Comparison of ENCODE assay signal across 10 mouse cellular contexts in genomic region chr9:56074863-56075262, GRCm38 (mm10). TPM values are rescaled to one million over a fixed set of nuclear protein-coding genes. Genes with fewer than 3 reads are reported as not detected.
DNase-seq lines count a peak whose midpoint lies in the region; ATAC-seq and TF ChIP-seq lines count a peak whose summit lies in the region.
"Had no signal": no experiment of that assay in that cellular context is flagged by ENCODE, and none has a peak within 500 bp of the region (broad histone marks: within the 10 kb centered on the region; RNA-seq: fewer than 3 reads in every experiment).

No protein-coding gene starts in this region.

- H3K4me2 ChIP-seq in lung, embryonic 15.5 days: no peak overlapping the region
- no peak overlapping the region for H3K4me2 ChIP-seq in midbrain, postnatal 0 days (ENCODE audit: low read depth, low read length, poor library complexity, severe bottlenecking)
- H3K4me2 ChIP-seq: embryonic facial prominence, embryonic 13.5 days had no signal

- H3K4me3 ChIP-seq in heart, embryonic 10.5 days: no peak overlapping the region
- no peak overlapping the region for H3K4me3 ChIP-seq in lung, embryonic 15.5 days
- H3K4me3 ChIP-seq in brown adipose tissue, adult 24 weeks (ENCODE audit: insufficient read depth, low read depth, low read length): no peak overlapping the region
- no peak overlapping the region for H3K4me3 ChIP-seq in midbrain, postnatal 0 days (ENCODE audit: low read depth, low read length)
- H3K4me3 ChIP-seq: embryonic facial prominence, embryonic 13.5 days; myocyte had no signal

- 0 out of 2 replicates have a peak, but pooled peaks have one; percentile 21 for ATAC-seq in lung, embryonic 15.5 days (ENCODE audit: borderline replicate concordance, extremely low read depth, low FRiP score, low TSS enrichment)
- peak; percentile 27; the same call in 1 of the 2 replicates for ATAC-seq in midbrain, postnatal 0 days (ENCODE audit: low FRiP score)
- ATAC-seq in erythroid progenitor cell, adult 5-6 weeks (replicated peaks; ENCODE audit: low FRiP score, poor library complexity, severe bottlenecking): no peak

- 77% methylated on average over 12 of the region's 12 CpGs for WGBS in heart, embryonic 10.5 days
- 79% methylated on average over 12 of the region's 12 CpGs for WGBS in lung, embryonic 15.5 days
- WGBS in midbrain, postnatal 0 days: 79% methylated on average over 12 of the region's 12 CpGs

- DNase-seq in heart, embryonic 10.5 days (ENCODE audit: low spot score): no peak
- DNase-seq in heart, postnatal 14 days: no peak
- DNase-seq in lung, postnatal 14 days: no peak
- DNase-seq in midbrain, postnatal 0 days (ENCODE audit: low spot score): no peak
- no peak for DNase-seq in left cerebral cortex, adult 8-10 months (ENCODE audit: low spot score in 2 of 2)

- H3K9ac ChIP-seq in lung, embryonic 15.5 days: no peak overlapping the region
- no peak overlapping the region for H3K9ac ChIP-seq in midbrain, postnatal 0 days (replicated peaks; ENCODE audit: low read length, poor library complexity, severe bottlenecking)
- H3K9ac ChIP-seq: embryonic facial prominence, embryonic 13.5 days had no signal

- H3K27ac ChIP-seq in heart, embryonic 10.5 days: peak overlapping the region; percentile 84; the same call in 1 of the 2 replicates
- H3K27ac ChIP-seq in lung, embryonic 15.5 days: no peak overlapping the region
- peak overlapping the region; percentile 88 for H3K27ac ChIP-seq in brown adipose tissue, adult 24 weeks (replicated peaks; ENCODE audit: low read depth, low read length)
- H3K27ac ChIP-seq in midbrain, postnatal 0 days (ENCODE audit: low read depth, low read length): no peak overlapping the region
- H3K27ac ChIP-seq: embryonic facial prominence, embryonic 13.5 days had no signal

- intact Hi-C loops in heart, postnatal 14 days (cut with DNase I): loop anchor here (2.0 kb wide), 1 partner anchor 44 kb away; no protein-coding TSS in a partner anchor

- no peaks in the 10 kb centered on the region for H3K9me3 ChIP-seq in heart, embryonic 10.5 days
- no peaks in the 10 kb centered on the region for H3K9me3 ChIP-seq in lung, embryonic 15.5 days
- no peaks in the 10 kb centered on the region for H3K9me3 ChIP-seq in midbrain, postnatal 0 days (ENCODE audit: low read length)
- H3K9me3 ChIP-seq: embryonic facial prominence, embryonic 13.5 days had no signal

- peaks cover 18% of the 10 kb centered on the region for H3K4me1 ChIP-seq in heart, embryonic 10.5 days
- H3K4me1 ChIP-seq in lung, embryonic 15.5 days: peaks cover 17% of the 10 kb centered on the region
- H3K4me1 ChIP-seq in brown adipose tissue, adult 24 weeks (ENCODE audit: control insufficient read depth, insufficient read depth, insufficient read length, low read length): peaks cover 5% of the 10 kb centered on the region; the same call in 1 of the 2 replicates
- no peaks in the 10 kb centered on the region for H3K4me1 ChIP-seq in midbrain, postnatal 0 days (ENCODE audit: insufficient read depth, low read length)

- no peaks in the 10 kb centered on the region for H3K27me3 ChIP-seq in heart, embryonic 10.5 days (ENCODE audit: insufficient read depth, poor library complexity, severe bottlenecking)
- H3K27me3 ChIP-seq in lung, embryonic 15.5 days: no peaks in the 10 kb centered on the region
- no peaks in the 10 kb centered on the region for H3K27me3 ChIP-seq in midbrain, postnatal 0 days (ENCODE audit: insufficient read depth, low read length)
- H3K27me3 ChIP-seq: embryonic facial prominence, embryonic 13.5 days had no signal

- H3K36me3 ChIP-seq in heart, embryonic 10.5 days: peaks cover 13% of the 10 kb centered on the region; the same call in 1 of the 2 replicates
- peaks cover 3% of the 10 kb centered on the region; the same call in 1 of the 2 replicates for H3K36me3 ChIP-seq in lung, embryonic 15.5 days
- peaks cover 3% of the 10 kb centered on the region; the same call in 1 of the 2 replicates for H3K36me3 ChIP-seq in midbrain, postnatal 0 days (ENCODE audit: insufficient read depth, low read length)

- TF ChIP-seq CTCF in midbrain, postnatal 0 days (IDR thresholded peaks at IDR 0.05): no peak

RNA-seq across cellular contexts. Expression of gene Pstpip1, which starts 14.9 kb away (rescaled TPM):
- 0.58 and 1.2 TPM in 2 replicates for polyA plus RNA-seq in heart, embryonic 10.5 days (2016; fragmentation: Nextera tagmentation; extraction: Ambion mirVana)
- total RNA-seq in heart, postnatal 14 days (2021): 1 to 10 TPM; 1.1 to 3.2 TPM
- 1.6 and 2.9 TPM in 2 replicates for polyA plus RNA-seq in lung, embryonic 15.5 days (2015; fragmentation: Nextera tagmentation; extraction: Ambion mirVana)
- 1.2 and 2.9 TPM in 2 replicates for polyA plus RNA-seq in brown adipose tissue, adult 24 weeks (2012; ENCODE audit: insufficient read depth, insufficient read length, missing spikeins)
- total RNA-seq in midbrain, postnatal 0 days (2014; rRNA removed): 0.44 and 1.7 TPM in 2 replicates
- 0.70 and 0.75 TPM in 2 replicates for polyA plus RNA-seq in midbrain, postnatal 0 days (2015; fragmentation: Nextera tagmentation; extraction: Ambion mirVana)
- total RNA-seq in left cerebral cortex, adult 8-10 months (2022): 1 to 10 TPM; 2.9 to 3.9 (median 3.2) TPM
- total RNA-seq in erythroid progenitor cell, adult 5-6 weeks (2015; ENCODE audit: low replicate concordance): 9.2 and 10.5 TPM in 2 replicates
- 14.8 and 27.9 TPM in 2 replicates for total RNA-seq in erythroid progenitor cell, adult 5-6 weeks (2017; ENCODE audit: low replicate concordance)

RNA-seq across cellular contexts. Expression of gene Rcn2, which starts 33.2 kb away (rescaled TPM):
- polyA plus RNA-seq in heart, embryonic 10.5 days (2016; fragmentation: Nextera tagmentation; extraction: Ambion mirVana): 182 and 205 TPM in 2 replicates
- 10 to 100 TPM; 25.1 to 27.1 TPM for total RNA-seq in heart, postnatal 14 days (2021)
- 251 and 256 TPM in 2 replicates for polyA plus RNA-seq in lung, embryonic 15.5 days (2015; fragmentation: Nextera tagmentation; extraction: Ambion mirVana)
- polyA plus RNA-seq in brown adipose tissue, adult 24 weeks (2012; ENCODE audit: insufficient read depth, insufficient read length, missing spikeins): 15.6 and 19.7 TPM in 2 replicates
- total RNA-seq in midbrain, postnatal 0 days (2014; rRNA removed): 110 and 153 TPM in 2 replicates
- polyA plus RNA-seq in midbrain, postnatal 0 days (2015; fragmentation: Nextera tagmentation; extraction: Ambion mirVana): 295 and 300 TPM in 2 replicates
- 100 to 1,000 TPM in 3 of 4 experiments, 10 to 100 TPM in 1; 98.4 to 109 (median 102) TPM for total RNA-seq in left cerebral cortex, adult 8-10 months (2022)
- total RNA-seq in erythroid progenitor cell, adult 5-6 weeks (2015; ENCODE audit: low replicate concordance): 7.9 and 9.2 TPM in 2 replicates
- 4.4 and 6.7 TPM in 2 replicates for total RNA-seq in erythroid progenitor cell, adult 5-6 weeks (2017; ENCODE audit: low replicate concordance)

Comparison
In these comparisons a context has a peak if more than half of its experiments do, and no peak if none do; other contexts are left out.
1. H3K27ac ChIP-seq: peak in heart, embryonic 10.5 days (single experiment) and brown adipose tissue, adult 24 weeks (single experiment); none in lung, embryonic 15.5 days (single experiment) and midbrain, postnatal 0 days (single experiment).